Mouse (Mus musculus) layer of hippocampus, postnatal 10 days (tissue): ENCODE measurements at regions not wholly inside any gene's neighbourhood (a gene's known extent, or its start where the extent isn't known, plus 50 kb on each side); places are given as distances from the start of the nearest gene placed in this dataset.

Source experiments
- DNase-seq, 2 experiments: peaks; one replicate each; pipeline ENCODE4 v3.0.0; 2021; ENCODE audit warnings: low spot score in 2 of 2

GRCm38 (mm10) chr15:93790531-93790930 lies 194.8 kb upstream of the Prickle1 start:
- DNase-seq, result no peak

- DNase-seq, result no peak
These were observed 194.1 kb upstream of the Prickle1 start for GRCm38 (mm10) chr15:93789762-93790161.

DNA sequence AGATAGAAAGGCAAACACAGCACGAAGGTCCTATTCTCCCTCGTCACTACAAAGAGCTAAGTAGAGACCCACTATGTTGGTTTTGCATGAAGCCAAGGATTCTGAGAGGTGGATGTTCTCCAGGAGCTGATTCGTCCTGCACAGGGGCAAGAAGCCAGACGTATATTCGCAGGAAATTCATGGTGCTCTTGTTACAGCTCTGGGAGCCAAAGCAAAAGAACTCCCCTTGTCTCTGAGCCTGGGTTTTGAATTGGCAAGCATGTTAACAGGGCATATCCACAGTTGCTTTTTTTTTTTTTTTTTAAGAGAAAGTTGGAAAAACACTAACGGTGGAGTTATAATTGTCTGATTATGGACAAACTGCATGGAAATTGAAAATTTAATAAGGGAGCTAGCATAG lies 191.7 kb upstream of the Prickle1 start:
- no peak for DNase-seq

- DNase-seq, result no peak
These were observed 190.2 kb upstream of the Prickle1 start for GRCm38 (mm10) chr15:93785846-93786412.

DNA sequence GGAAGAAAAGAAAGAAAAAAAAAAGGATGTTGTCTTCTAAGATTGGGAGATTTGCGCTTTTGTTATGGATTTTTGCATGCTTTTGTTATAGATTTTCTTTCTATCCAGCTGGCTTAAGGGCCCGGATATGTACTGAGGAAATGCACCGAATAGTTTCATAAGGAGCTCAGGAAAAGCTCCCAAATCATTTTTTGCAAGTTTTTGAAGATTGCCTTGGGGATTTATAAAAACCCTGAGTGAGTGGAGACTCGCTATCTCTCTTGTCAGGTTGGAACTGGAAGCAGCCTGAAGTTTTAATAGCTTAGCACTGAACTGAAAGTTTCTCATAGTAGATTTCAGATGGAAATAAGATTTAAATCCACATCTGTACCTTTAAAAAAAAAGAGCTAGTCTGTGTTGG lies 188.0 kb upstream of the Prickle1 start:
- no peak for DNase-seq

DNA sequence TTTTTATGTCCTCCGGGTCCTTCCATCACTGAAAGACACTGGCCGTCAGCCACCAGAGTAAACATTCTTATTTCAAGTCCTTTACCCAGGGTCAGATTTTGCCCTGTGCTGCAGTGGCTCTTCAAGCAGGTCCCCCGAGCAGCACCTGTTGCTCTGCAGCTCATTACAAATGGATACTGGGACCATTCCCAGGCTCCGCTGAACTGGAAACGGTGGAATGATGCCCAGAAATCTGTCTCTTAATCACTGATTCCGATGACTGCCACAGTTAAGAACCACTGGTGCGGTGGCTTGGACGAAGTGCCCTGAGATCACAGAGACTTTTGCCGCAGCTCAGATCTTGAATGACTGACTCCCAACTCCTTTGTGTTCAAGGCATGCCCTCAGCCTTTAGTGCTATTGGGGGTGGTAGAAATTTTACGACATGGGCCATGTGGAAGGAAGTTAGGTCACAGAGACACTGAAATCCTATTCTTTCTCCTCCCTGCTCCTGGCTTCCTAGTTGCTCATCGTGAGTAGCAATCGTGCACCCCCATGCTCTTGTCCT lies 179.6 kb upstream of the Prickle1 start:
- peak; percentile 41 to 51 for DNase-seq

- no peak for DNase-seq
These were observed 178.6 kb upstream of the Prickle1 start for GRCm38 (mm10) chr15:93774340-93774739.

GRCm38 (mm10) chr15:93766981-93767380 lies 171.3 kb upstream of the Prickle1 start:
- no peak for DNase-seq

DNA sequence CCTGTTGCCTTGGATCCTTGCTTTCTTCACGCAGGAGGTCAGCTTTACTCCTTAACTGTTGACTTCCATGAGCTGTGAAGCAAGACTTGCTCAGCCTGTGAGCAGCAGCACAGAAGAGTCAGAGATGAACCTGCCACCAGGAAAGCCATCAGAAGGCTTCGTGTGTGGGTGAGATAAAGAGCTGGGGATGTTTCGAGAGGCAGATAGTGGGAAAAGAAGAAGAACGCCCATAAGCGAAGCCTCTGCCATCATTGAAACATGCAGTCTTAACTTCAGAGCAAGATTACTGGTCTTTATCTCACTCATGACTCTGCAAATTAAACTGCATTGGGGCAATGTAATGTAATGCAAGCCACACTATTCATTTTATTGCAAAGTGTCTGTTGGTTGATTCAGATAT lies 167.4 kb upstream of the Prickle1 start:
- no peak for DNase-seq

DNA sequence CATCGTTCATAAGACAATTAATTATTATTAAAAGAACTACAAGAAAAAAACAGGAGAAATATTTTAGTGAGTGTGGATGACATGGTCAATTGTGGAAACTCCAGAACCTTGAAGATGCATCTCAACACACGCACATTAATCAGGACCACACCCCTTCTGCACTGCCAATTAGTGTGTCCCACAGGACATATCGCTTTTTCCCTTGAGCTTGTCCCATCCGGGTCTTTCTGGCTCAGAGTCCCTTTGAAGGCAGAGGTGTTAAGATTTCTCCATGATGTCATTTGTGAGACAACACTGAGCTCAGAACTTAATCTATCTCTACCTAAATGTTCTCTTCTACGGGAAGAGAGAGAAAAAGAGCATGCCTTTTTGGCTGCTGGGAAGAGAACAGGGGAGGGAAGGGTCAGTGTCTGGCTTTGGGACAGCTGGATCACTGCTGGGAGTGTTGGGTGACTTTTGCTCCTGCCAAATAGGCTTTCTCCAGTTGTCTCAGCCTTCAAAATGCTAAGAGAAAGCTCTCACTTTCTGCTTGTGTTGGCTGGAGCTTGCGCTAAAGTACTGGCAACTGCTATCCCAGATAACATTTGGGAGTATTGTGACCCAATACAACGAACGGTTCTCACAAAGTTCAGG lies 162.6 kb upstream of the Prickle1 start:
- no peak for DNase-seq

DNA sequence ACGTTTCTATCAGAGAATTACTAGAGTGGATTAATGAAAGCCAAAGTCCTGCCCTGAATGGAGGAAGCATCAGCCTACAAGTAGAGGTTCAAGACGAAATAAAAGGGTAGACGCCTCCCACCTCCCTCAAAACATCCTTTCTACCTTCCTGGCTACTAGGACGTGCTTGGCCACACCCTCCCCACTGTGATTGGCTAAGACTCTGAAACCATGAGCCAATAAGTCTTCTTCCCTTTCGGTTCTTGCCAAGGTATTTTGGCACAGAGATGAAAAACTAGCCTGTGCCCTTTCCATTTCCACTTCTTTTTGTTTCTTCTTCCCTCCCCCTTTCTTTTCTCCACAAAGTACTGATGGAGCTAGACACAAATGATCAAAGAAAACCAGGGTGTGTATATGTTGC lies 160.3 kb upstream of the Prickle1 start:
- DNase-seq, result no peak

GRCm38 (mm10) chr15:93751817-93752216 lies 156.1 kb upstream of the Prickle1 start:
- no peak for DNase-seq

GRCm38 (mm10) chr15:93750953-93751352 lies 155.3 kb upstream of the Prickle1 start:
- DNase-seq, result peak; percentile 19 to 28

GRCm38 (mm10) chr15:93744191-93744945 lies 148.7 kb upstream of the Prickle1 start:
- DNase-seq, result no peak

GRCm38 (mm10) chr15:93733731-93734510 lies 138.2 kb upstream of the Prickle1 start:
- DNase-seq, result no peak

- no peak for DNase-seq
These were observed 137.1 kb upstream of the Prickle1 start for GRCm38 (mm10) chr15:93732825-93733224.

DNA sequence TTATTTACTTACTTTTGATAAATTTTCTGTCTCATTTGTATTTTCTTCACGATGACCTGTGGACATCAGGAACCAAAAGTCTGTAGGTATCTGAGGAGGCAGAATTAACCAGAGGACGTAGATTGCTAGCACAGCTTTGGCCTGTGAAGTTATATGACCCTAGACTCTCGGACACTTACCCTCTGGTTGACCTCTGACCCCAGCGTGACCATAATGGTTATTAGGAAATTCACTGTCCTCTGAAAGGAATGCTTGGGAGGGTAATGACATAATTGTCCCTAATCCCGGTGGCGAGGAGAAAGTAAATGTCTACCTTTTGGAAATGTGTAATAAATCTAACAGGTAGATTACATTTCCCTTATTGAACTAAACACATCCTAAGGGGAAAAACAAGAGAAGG lies 135.5 kb upstream of the Prickle1 start:
- DNase-seq, result no peak

GRCm38 (mm10) chr15:93715443-93715842 lies 119.8 kb upstream of the Prickle1 start:
- DNase-seq, result no peak

- peak; percentile 31 to 47 for DNase-seq
These were observed 117.7 kb upstream of the Prickle1 start for GRCm38 (mm10) chr15:93713428-93713827.

GRCm38 (mm10) chr15:93712594-93712993 lies 116.9 kb upstream of the Prickle1 start:
- no peak for DNase-seq

DNA sequence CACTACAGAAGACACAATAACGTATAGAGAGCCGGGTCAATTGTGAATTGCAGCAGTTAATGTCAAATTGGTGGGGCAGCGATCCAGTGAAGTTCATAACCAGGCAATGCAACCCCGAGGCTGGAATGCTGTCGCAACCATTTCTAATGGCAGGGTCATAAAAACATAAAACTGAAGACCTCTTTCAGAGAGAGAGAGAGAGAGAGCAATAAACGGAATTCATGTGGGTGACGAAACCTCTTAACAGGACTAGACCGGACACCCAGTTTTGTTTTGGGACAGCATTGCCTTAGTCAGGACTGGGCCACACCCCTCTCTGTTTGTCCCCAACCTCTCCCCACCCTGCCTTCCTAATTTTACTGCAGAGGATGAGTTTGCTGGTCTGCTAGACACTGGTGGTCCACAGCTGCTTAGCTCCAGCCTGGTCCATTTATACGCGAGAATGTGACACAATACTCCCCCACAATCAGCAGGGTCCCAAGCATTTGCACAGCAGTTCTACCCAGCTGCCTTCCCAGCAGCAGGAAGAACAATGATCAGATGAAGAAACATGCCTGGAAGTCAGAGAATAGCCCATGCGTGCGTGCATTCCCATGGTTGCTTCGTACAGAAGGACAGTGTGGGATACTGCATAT lies 115.6 kb upstream of the Prickle1 start:
- DNase-seq, result no peak
